Mouse (Mus musculus) liver, postnatal 0 days (tissue): Measurements from ENCODE around the gene Lmbr1.

ENCODE experiments used
- CTCF ChIP-seq: sonication (generic); IDR thresholded peaks from 2 replicates; pipeline ENCODE4 v1.5.1; 2016; ENCODE audit warnings: antibody characterized with exemption, low read depth
- EP300 ChIP-seq: IDR thresholded peaks from 2 replicates; pipeline ENCODE4 v1.6.1; 2016; ENCODE audit warnings: antibody characterized with exemption, low read depth, mild to moderate bottlenecking

DNA sequence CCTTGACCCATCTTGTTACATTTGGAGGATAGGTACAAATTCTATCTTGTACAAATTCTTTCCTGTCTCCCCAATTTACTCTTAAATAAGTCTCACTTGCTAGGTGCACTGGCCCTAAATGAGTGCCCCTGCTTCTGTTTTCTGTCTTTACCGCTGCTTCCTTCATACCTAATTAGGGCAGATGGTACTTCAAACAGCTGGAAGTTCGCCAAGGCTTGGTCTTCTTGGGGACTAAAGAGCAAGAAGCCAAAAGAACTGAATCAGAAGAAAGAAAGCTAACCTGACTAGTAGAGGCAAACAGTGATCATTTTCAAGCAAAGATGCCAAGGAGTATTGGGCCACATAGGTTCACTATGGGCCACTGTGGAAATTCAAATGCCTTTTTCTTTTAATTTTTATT is 104.8 kb downstream of the Lmbr1 start:
- TF ChIP-seq CTCF (no peak), EP300 (no peak)
